In genomic region chr16:21523738-21524137, GRCm38 (mm10) we compare ENCODE assay signal across 8 mouse cellular contexts.
"Had no signal": no experiment of that assay in that cellular context is flagged by ENCODE, and none has a peak within 500 bp of the region (broad histone marks: within the 10 kb centered on the region; RNA-seq: fewer than 3 reads in every experiment).

No protein-coding gene starts in this region.

- DNase-seq: kidney, adult 11 months; kidney, adult 9 months; kidney, postnatal 36 days; layer of hippocampus, adult 9-11 months; layer of hippocampus, postnatal 36 days; lung, adult 18-20 months; midbrain, embryonic 14.5 days; thymus, postnatal 14 days had no signal
